ENCODE assay signal across 8 mouse cellular contexts in genomic region chr10:112159882-112160560, GRCm38 (mm10). TPM values are rescaled to one million over a fixed set of nuclear protein-coding genes. Genes with fewer than 3 reads are reported as not detected.
DNase-seq lines count a peak whose midpoint lies in the region; ATAC-seq and TF ChIP-seq lines count a peak whose summit lies in the region.
"Not testable (repeated sequence)": the region's sequence is repeated elsewhere in the genome, so short reads cannot be mapped to it uniquely, and the experiment has no call there.

Glipr1l3 (minus strand) TSS chr10:112160327.

- 24% methylated on average over 15 of the region's 15 CpGs for WGBS in intestine, postnatal 0 days

- H3K27me3 ChIP-seq in intestine, postnatal 0 days (replicated peaks; ENCODE audit: control insufficient read depth, insufficient read depth, low read length), result not testable (repeated sequence)

- not testable (repeated sequence) for H3K4me2 ChIP-seq in intestine, postnatal 0 days (replicated peaks; ENCODE audit: low read depth)

- H3K4me3 ChIP-seq in intestine, postnatal 0 days (ENCODE audit: low read depth, low read length), result not testable (repeated sequence)

- peak; percentile 52 to 59 for DNase-seq in adrenal gland, adult 18-20 months (ENCODE audit: low spot score in 2 of 2)
- DNase-seq in embryo, embryonic 10.5 days (ENCODE audit: low spot score), result peak; percentile 98
- peak; percentile 17 to 20 for DNase-seq in gastrocnemius, postnatal 36 days
- peak; percentile 93 to 96 for DNase-seq in left cerebral cortex, postnatal 14 days (ENCODE audit: low spot score in 2 of 2)
- peak; percentile 90 for DNase-seq in right cerebral cortex, postnatal 14 days
- DNase-seq in urinary bladder, postnatal 36 days (ENCODE audit: low spot score in 2 of 2), result peak; percentile 34 to 35

- not testable (repeated sequence) for H3K9ac ChIP-seq in intestine, postnatal 0 days (ENCODE audit: low read depth, low read length)

- H3K27ac ChIP-seq in intestine, postnatal 0 days (ENCODE audit: low read depth, low read length), result not testable (repeated sequence)

- not testable (repeated sequence) for H3K36me3 ChIP-seq in intestine, postnatal 0 days (ENCODE audit: control insufficient read depth, insufficient read depth)

- not testable (repeated sequence) for H3K9me3 ChIP-seq in intestine, postnatal 0 days (ENCODE audit: control insufficient read depth)

- peak; percentile 63 for ATAC-seq in intestine, postnatal 0 days
- peak; percentile 98 for ATAC-seq in megakaryocyte-erythroid progenitor cell, adult 5-6 weeks (replicated peaks; ENCODE audit: low FRiP score, low TSS enrichment, poor library complexity, severe bottlenecking)

- intact Hi-C loops in gastrocnemius, postnatal 36 days (cut with DNase I), result not testable (repeated sequence)
- intact Hi-C loops in left cerebral cortex, postnatal 14 days (cut with DNase I), result loop anchor here (5.0 kb wide), 2 partner anchors 98 to 183 kb away; partner anchors contain the start of gene Glipr1l1

- not testable (repeated sequence) for H3K4me1 ChIP-seq in intestine, postnatal 0 days (replicated peaks; ENCODE audit: control insufficient read depth, insufficient read depth, low read length)

- peak; percentile 86 for TF ChIP-seq CTCF in intestine, postnatal 0 days (IDR thresholded peaks at IDR 0.05; ENCODE audit: low read depth)

RNA-seq across cellular contexts. Expression of gene Glipr1l3, which starts in this region (rescaled TPM):
- total RNA-seq in adrenal gland, adult 18-20 months (2021), result not detected
- not detected for total RNA-seq in gastrocnemius, postnatal 36 days (2021)
- not detected in 2 replicates for polyA plus RNA-seq in intestine, postnatal 0 days (2015; fragmentation: Nextera tagmentation; extraction: Ambion mirVana)
- total RNA-seq in left cerebral cortex, postnatal 14 days (2021), result not detected
- total RNA-seq in megakaryocyte-erythroid progenitor cell, adult 5-6 weeks (2014; fragmentation: Nextera tagmentation), result not detected in 2 replicates
- total RNA-seq in megakaryocyte-erythroid progenitor cell, adult 5-6 weeks (2017), result not detected in 2 replicates

Comparison
In these comparisons a context has a peak if more than half of its experiments do, and no peak if none do; other contexts are left out.
1. Peak in DNase-seq in adrenal gland, adult 18-20 months; RNA of the gene not detected or under 1 TPM.
2. Peak in DNase-seq in gastrocnemius, postnatal 36 days; RNA of the gene not detected or under 1 TPM.
3. Peak in ATAC-seq in intestine, postnatal 0 days; RNA of the gene not detected or under 1 TPM.
4. Peak in DNase-seq in left cerebral cortex, postnatal 14 days; RNA of the gene not detected or under 1 TPM.
5. Peak in ATAC-seq in megakaryocyte-erythroid progenitor cell, adult 5-6 weeks; RNA of the gene not detected or under 1 TPM.
6. DNase-seq: peak in every context shown above with its lines; median percentile 98 in embryo, embryonic 10.5 days; 94 in left cerebral cortex, postnatal 14 days; 90 in right cerebral cortex, postnatal 14 days; 56 in adrenal gland, adult 18-20 months; 34 in urinary bladder, postnatal 36 days; 18 in gastrocnemius, postnatal 36 days.